Mouse (Mus musculus) C2C12 (cell line): ENCODE results near the gene Mtcl1. TPM values are rescaled to one million over a fixed set of nuclear protein-coding genes. Genes with fewer than 3 reads are reported as not detected.
A peak's percentile ranks its signal among the peaks of the same experiment; 100 is the strongest.

Source experiments
- H3K27me3 ChIP-seq: one replicate; pipeline ENCODE4 v1.6.1; 2011; ENCODE audit not compliant: control insufficient read depth, insufficient read depth, insufficient read length
- H3K36me3 ChIP-seq: one replicate; pipeline ENCODE4 v1.6.1; 2011; ENCODE audit not compliant: control insufficient read depth, insufficient read depth
- H3K4me3 ChIP-seq: one replicate; pipeline ENCODE4 v1.5.1; 2011; ENCODE audit warnings: mild to moderate bottlenecking, control low read depth; ENCODE audit not compliant: poor library complexity, insufficient read depth, severe bottlenecking
- H3K79me2 ChIP-seq: one replicate; pipeline ENCODE4 v1.6.1; 2011; ENCODE audit not compliant: control insufficient read depth, insufficient read depth
- H3K79me3 ChIP-seq: one replicate; pipeline ENCODE4 v1.6.1; 2011; ENCODE audit warnings: low read depth, control low read depth
- H3ac ChIP-seq: one replicate; pipeline ENCODE3; 2011; ENCODE audit warnings: low read depth; ENCODE audit not compliant: control insufficient read depth, insufficient read length
- CEBPB ChIP-seq: IDR thresholded peaks from one replicate; pipeline ENCODE4 v1.6.1; 2011; ENCODE audit warnings: low read depth, mild to moderate bottlenecking, control low read depth, moderate library complexity
- CTCF ChIP-seq: IDR thresholded peaks from one replicate; pipeline ENCODE4 v1.5.1; 2011; ENCODE audit not compliant: control insufficient read depth, insufficient read depth, insufficient read length
- FOSL1 ChIP-seq: IDR thresholded peaks from one replicate; pipeline ENCODE4 v1.8.0; 2011; ENCODE audit warnings: mild to moderate bottlenecking, low read length; ENCODE audit not compliant: poor library complexity, insufficient read depth, severe bottlenecking
- MAX ChIP-seq: IDR thresholded peaks from one replicate; pipeline ENCODE4 v1.6.1; 2011; ENCODE audit warnings: mild to moderate bottlenecking, control low read depth
- MYOD1 ChIP-seq: IDR thresholded peaks from one replicate; pipeline ENCODE4 v1.6.1; 2011; ENCODE audit warnings: low read depth; ENCODE audit not compliant: control insufficient read depth, insufficient read length
- MYOG ChIP-seq: IDR thresholded peaks from one replicate; pipeline ENCODE4 v1.6.1; 2011; ENCODE audit not compliant: control insufficient read depth, insufficient read length; ENCODE audit errors: extremely low read depth
- USF1 ChIP-seq: IDR thresholded peaks from one replicate; pipeline ENCODE4 v1.6.1; 2011; ENCODE audit warnings: low read depth, mild to moderate bottlenecking, control low read depth, moderate library complexity
- long read RNA-seq, 2 experiments: library from polyadenylated mRNA; unstranded; transcript quantifications; one replicate each; pipeline ENCODE4 v2.0.0; 2019 to 2020
- polyA plus RNA-seq: library from polyadenylated mRNA; unstranded; fragments of >200 nt; fragmentation: generic; extraction: Trizol; gene quantifications from one replicate; pipeline ENCODE4 v1.2.1, GENCODE M21; 2012; ENCODE audit warnings: missing spikeins

Gene Mtcl1
- polyA plus RNA-seq = 15.1 TPM
- long read RNA-seq, experiment 1, partial matches to known transcripts = 2 of 3 reads
- long read RNA-seq, experiment 1, other reads (novel, unspliced or antisense) = 1 of 3 reads
- long read RNA-seq, experiment 2, partial matches to known transcripts = 10 of 13 reads
- long read RNA-seq, experiment 2, other reads (novel, unspliced or antisense) = 3 of 13 reads

GRCm38 (mm10) chr17:66449460-66450341 lies at the start of gene Mtcl1:
Mtcl1 (minus strand) TSS chr17:66449750.
- Histone ChIP-seq H3ac (peak within 1 kb of the TSS; percentile 61), H3K79me2 (peaks cover 41% of the 10 kb centered on the region), H3K4me3 (peak within 1 kb of the TSS; percentile 55), H3K36me3 (no peaks in the 10 kb centered on the region), H3K79me3 (peaks cover 18% of the 10 kb centered on the region), H3K27me3 (no peaks in the 10 kb centered on the region)
- TF ChIP-seq USF1 (no peak), CEBPB (no peak), CTCF (no peak), FOSL1 (no peak), MYOG (no peak), MAX (no peak), MYOD1 (no peak)

GRCm38 (mm10) chr17:66498598-66498997 lies 49.0 kb upstream of the Mtcl1 start:
- Histone ChIP-seq H3K4me3 (no peak overlapping the region), H3K36me3 (peaks cover 59% of the 10 kb centered on the region), H3K79me2 (no peaks in the 10 kb centered on the region), H3K27me3 (no peaks in the 10 kb centered on the region), H3K79me3 (peaks cover 2% of the 10 kb centered on the region), H3ac (no peak overlapping the region)
- no peak for TF ChIP-seq USF1
- no peak for TF ChIP-seq MYOD1
- no peak for TF ChIP-seq MAX
- TF ChIP-seq MYOG = no peak
- no peak for TF ChIP-seq FOSL1
- no peak for TF ChIP-seq CEBPB
- TF ChIP-seq CTCF = no peak

- Histone ChIP-seq H3K79me2 (no peaks in the 10 kb centered on the region), H3K27me3 (no peaks in the 10 kb centered on the region), H3K36me3 (peaks cover 42% of the 10 kb centered on the region), H3ac (no peak overlapping the region), H3K4me3 (no peak overlapping the region), H3K79me3 (no peaks in the 10 kb centered on the region)
- no peak for TF ChIP-seq FOSL1
- TF ChIP-seq MYOG = no peak
- TF ChIP-seq CTCF = no peak
- TF ChIP-seq CEBPB = no peak
- TF ChIP-seq MYOD1 = no peak
- TF ChIP-seq USF1 = no peak
These were observed 47.0 kb upstream of the Mtcl1 start for GRCm38 (mm10) chr17:66496589-66496988.

- TF ChIP-seq MAX (no peak), CTCF (peak; percentile 79)
- Histone ChIP-seq H3K4me3 (no peak overlapping the region), H3K27me3 (no peaks in the 10 kb centered on the region)
These were observed 40.6 kb upstream of the Mtcl1 start for GRCm38 (mm10) chr17:66490022-66490601.

GRCm38 (mm10) chr17:66486576-66486975 lies 37.0 kb upstream of the Mtcl1 start:
- H3K4me3 ChIP-seq = no peak overlapping the region
- TF ChIP-seq MYOD1 = no peak
- no peak for TF ChIP-seq MYOG
- TF ChIP-seq FOSL1 = no peak
- TF ChIP-seq CTCF = no peak
- no peak for TF ChIP-seq CEBPB
- no peak for TF ChIP-seq MAX
- TF ChIP-seq USF1 = no peak
- no peaks in the 10 kb centered on the region for H3K79me2 ChIP-seq
- no peaks in the 10 kb centered on the region for H3K79me3 ChIP-seq
- no peaks in the 10 kb centered on the region for H3K27me3 ChIP-seq
- no peaks in the 10 kb centered on the region for H3K36me3 ChIP-seq
- no peak overlapping the region for H3ac ChIP-seq

More at GRCm38 (mm10) chr17:66490022-66490601, 40.6 kb upstream of the Mtcl1 start:
- peaks cover 13% of the 10 kb centered on the region for H3K36me3 ChIP-seq
- no peak overlapping the region for H3ac ChIP-seq
- H3K79me3 ChIP-seq = no peaks in the 10 kb centered on the region
- H3K79me2 ChIP-seq = no peaks in the 10 kb centered on the region

GRCm38 (mm10) chr17:66485742-66486141 lies 36.2 kb upstream of the Mtcl1 start:
- no peak overlapping the region for H3K4me3 ChIP-seq
- TF ChIP-seq MAX = no peak
- TF ChIP-seq CTCF = peak; percentile 78
- no peak for TF ChIP-seq FOSL1
- H3ac ChIP-seq = no peak overlapping the region
- no peaks in the 10 kb centered on the region for H3K79me2 ChIP-seq
- no peaks in the 10 kb centered on the region for H3K36me3 ChIP-seq
- H3K27me3 ChIP-seq = no peaks in the 10 kb centered on the region
- no peaks in the 10 kb centered on the region for H3K79me3 ChIP-seq
